Mouse (Mus musculus) forebrain, postnatal 0 days (tissue): Measurements from ENCODE around the gene Tcl1b5. TPM values are rescaled to one million over a fixed set of nuclear protein-coding genes. Genes with fewer than 3 reads are reported as not detected.
"Not testable (repeated sequence)": the region's sequence is repeated elsewhere in the genome, so short reads cannot be mapped to it uniquely, and the experiment has no call there.

ENCODE experiments used
- ATAC-seq: fragments of 200-750 bp; cut with Nextera tagmentation; 2 replicates; pipeline ENCODE4 v1.8.0; 2017; ENCODE audit warnings: mild to moderate bottlenecking, moderate library complexity
- DNase-seq: peaks from one replicate; pipeline ENCODE4 v3.0.0-alpha.2; 2015
- H3K27ac ChIP-seq: fragments of 300-500 bp; sonication (generic); 2 replicates; pipeline ENCODE4 v1.5.1; 2014; ENCODE audit warnings: low read depth, mild to moderate bottlenecking, antibody characterized with exemption, low read length, moderate library complexity, mixed read lengths
- H3K27me3 ChIP-seq: fragments of 300-500 bp; sonication (generic); 2 replicates; pipeline ENCODE4 v1.6.1; 2014; ENCODE audit warnings: mild to moderate bottlenecking, low read length, mixed read lengths; ENCODE audit not compliant: insufficient read depth
- H3K36me3 ChIP-seq: fragments of 300-500 bp; sonication (generic); 2 replicates; pipeline ENCODE4 v1.6.1; 2014; ENCODE audit warnings: mild to moderate bottlenecking, moderate library complexity; ENCODE audit not compliant: insufficient read depth
- H3K4me1 ChIP-seq: fragments of 300-500 bp; sonication (generic); 2 replicates; pipeline ENCODE4 v1.6.1; 2014; ENCODE audit warnings: antibody characterized with exemption; ENCODE audit not compliant: insufficient read depth
- H3K4me2 ChIP-seq: fragments of 300-500 bp; sonication (generic); 2 replicates; pipeline ENCODE4 v1.6.1; 2014; ENCODE audit warnings: low read depth, mild to moderate bottlenecking, moderate library complexity
- H3K4me3 ChIP-seq: fragments of 300-500 bp; sonication (generic); 2 replicates; pipeline ENCODE4 v1.5.1; 2014; ENCODE audit warnings: low read depth, low read length, mixed read lengths
- H3K9ac ChIP-seq: fragments of 300-500 bp; sonication (generic); 2 replicates; pipeline ENCODE4 v1.6.1; 2014; ENCODE audit warnings: mild to moderate bottlenecking
- H3K9me3 ChIP-seq: fragments of 300-500 bp; sonication (generic); 2 replicates; pipeline ENCODE4 v1.6.1; 2016; ENCODE audit warnings: low read length
- CTCF ChIP-seq: sonication (generic); IDR thresholded peaks from 2 replicates; pipeline ENCODE4 v1.5.1; 2016; ENCODE audit warnings: antibody characterized with exemption, control low read depth, low read depth
- WGBS: fragments of 180-500 bp; shearing (Covaris S2); extraction: QIAGEN DNeasy Blood & Tissue Kit; methylation state at CpG from one replicate; pipeline ENCODE4 v1.1.7; 2014; 5-methylcytosine and 5-hydroxymethylcytosine counted together
- polyA plus RNA-seq: library from polyadenylated mRNA; unstranded; fragments of >200 nt; fragmentation: Nextera tagmentation; extraction: Ambion mirVana; gene quantifications from 2 replicates; pipeline ENCODE4 v1.2.1, GENCODE M21; 2015
- total RNA-seq: library from RNA; depleted of rRNA; stranded (reverse); fragments of >200 nt; gene quantifications from 2 replicates; pipeline ENCODE4 v1.2.3, GENCODE M21; 2014

Gene Tcl1b5
- total and polyA plus RNA-seq, 2 experiments from 2014 or later = not detected

- no peak for DNase-seq
Observed at GRCm38 (mm10) chr12:105143096-105143495, 33.0 kb upstream of the Tcl1b5 start.

DNA sequence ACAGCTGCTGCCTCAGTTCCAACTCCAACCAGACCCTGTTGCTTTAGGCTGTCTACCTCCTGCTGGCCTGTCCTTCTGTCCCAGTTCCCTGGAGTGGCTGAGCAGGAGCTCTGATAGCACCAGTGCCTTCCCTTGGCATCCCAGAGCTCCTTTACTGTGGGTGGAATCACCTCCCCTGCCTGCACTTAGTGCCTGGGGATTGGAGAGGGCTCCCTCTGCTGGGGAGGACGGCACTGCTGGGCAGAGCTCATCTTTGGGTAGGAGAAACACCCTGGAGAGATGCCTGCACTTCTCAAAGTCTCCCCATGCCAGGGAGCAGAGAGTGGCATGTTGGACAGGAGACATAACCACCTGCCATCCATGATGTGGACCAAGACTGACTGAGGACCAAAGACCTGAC is 31.2 kb upstream of the Tcl1b5 start:
- not testable (repeated sequence) for ATAC-seq, DNase-seq, H3K4me1 ChIP-seq, H3K4me2 ChIP-seq, H3K36me3 ChIP-seq, H3K4me3 ChIP-seq, H3K9ac ChIP-seq, H3K27ac ChIP-seq, H3K27me3 ChIP-seq, H3K9me3 ChIP-seq
- 60% methylated on average over 1 of the region's 1 CpGs for WGBS

More at GRCm38 (mm10) chr12:105143096-105143495, 33.0 kb upstream of the Tcl1b5 start:
- no peak for TF ChIP-seq CTCF
- no peak overlapping the region for H3K27ac ChIP-seq
- no peak overlapping the region for H3K4me3 ChIP-seq
- no peaks in the 10 kb centered on the region for H3K4me1 ChIP-seq
- no peak overlapping the region for H3K4me2 ChIP-seq
- no peaks in the 10 kb centered on the region for H3K36me3 ChIP-seq
- ATAC-seq = no peak
- H3K9ac ChIP-seq = no peak overlapping the region
- no peaks in the 10 kb centered on the region for H3K9me3 ChIP-seq
- no peaks in the 10 kb centered on the region for H3K27me3 ChIP-seq
- 97% methylated on average over 3 of the region's 3 CpGs for WGBS

- no peak for TF ChIP-seq CTCF
- no peak within 1 kb of the TSS for H3K4me2 ChIP-seq
- no peak for DNase-seq
- H3K4me3 ChIP-seq = no peak within 1 kb of the TSS
- H3K27me3 ChIP-seq = no peaks in the 10 kb centered on the region
- H3K9me3 ChIP-seq = no peaks in the 10 kb centered on the region
- no peak within 1 kb of the TSS for H3K27ac ChIP-seq
- no peak for ATAC-seq
- H3K9ac ChIP-seq = no peak within 1 kb of the TSS
- no peaks in the 10 kb centered on the region for H3K4me1 ChIP-seq
- 83% methylated on average over 3 of the region's 3 CpGs for WGBS
- no peaks in the 10 kb centered on the region for H3K36me3 ChIP-seq
Observed at GRCm38 (mm10) chr12:105145714-105146113, 30.4 kb upstream of the Tcl1b5 start, which contains the start of gene Tcl1b2. Gene Tcl1b2 (plus strand): TSS chr12:105146014.

DNA sequence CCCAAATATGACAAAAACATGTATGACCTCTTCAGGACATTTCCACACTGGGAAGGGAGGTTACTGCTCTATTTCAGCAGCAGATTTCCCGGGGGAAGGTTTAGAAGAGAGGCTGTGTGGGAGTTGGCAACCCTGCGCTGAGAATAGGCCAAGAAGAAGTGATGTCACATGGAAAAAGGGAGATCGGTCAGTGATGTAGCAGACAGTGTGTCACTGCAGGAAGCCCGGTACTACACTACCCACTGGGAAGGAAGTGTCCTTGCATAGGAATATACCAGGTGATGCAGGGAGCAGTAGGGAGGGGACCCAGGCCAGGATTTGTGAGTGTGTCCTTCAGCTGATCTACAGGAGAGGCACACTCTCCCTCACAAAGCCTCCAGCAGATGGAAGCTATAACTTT is 20.9 kb upstream of the Tcl1b5 start:
- not testable (repeated sequence) for H3K9me3 ChIP-seq, H3K36me3 ChIP-seq, DNase-seq, H3K4me1 ChIP-seq, H3K27me3 ChIP-seq, ATAC-seq, H3K4me3 ChIP-seq, H3K27ac ChIP-seq, H3K4me2 ChIP-seq, H3K9ac ChIP-seq
- 77% methylated on average over 4 of the region's 4 CpGs for WGBS

GRCm38 (mm10) chr12:105158842-105159241 is 17.3 kb upstream of the Tcl1b5 start:
- ATAC-seq = no peak
- no peaks in the 10 kb centered on the region for H3K9me3 ChIP-seq
- 87% methylated on average over 6 of the region's 6 CpGs for WGBS

DNA sequence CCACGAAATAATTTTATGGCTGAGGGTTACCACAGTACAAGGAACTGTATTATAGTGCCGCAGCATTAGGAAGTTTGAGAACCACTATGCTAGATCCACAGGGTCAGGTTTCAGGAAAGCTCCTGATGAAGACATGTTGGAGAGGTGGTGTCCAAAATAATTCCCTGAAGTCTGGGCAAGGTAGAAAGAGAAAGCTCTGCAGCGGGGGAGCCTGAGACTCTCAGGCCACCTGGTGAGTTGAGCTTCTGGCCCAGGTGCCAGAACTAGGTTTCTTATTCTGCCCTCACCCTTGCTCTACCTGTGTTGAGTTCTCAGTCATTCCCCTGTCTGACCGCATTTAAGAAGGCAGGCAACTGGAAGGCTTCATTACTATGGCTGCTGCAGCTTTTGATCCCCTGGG is 16.8 kb upstream of the Tcl1b5 start, which contains the start of gene Tcl1b1:
Gene Tcl1b1, plus strand, starts transcription at position 301 of the 400 bp plus-strand sequence.
- DNase-seq (no peak), ATAC-seq (no peak)
- TF ChIP-seq CTCF = no peak
- Histone ChIP-seq H3K9me3 (no peaks in the 10 kb centered on the region), H3K9ac (no peak within 1 kb of the TSS), H3K27me3 (no peaks in the 10 kb centered on the region), H3K27ac (no peak within 1 kb of the TSS), H3K4me2 (no peak within 1 kb of the TSS), H3K4me1 (no peaks in the 10 kb centered on the region), H3K36me3 (no peaks in the 10 kb centered on the region), H3K4me3 (no peak within 1 kb of the TSS)
- 75% methylated on average over 4 of the region's 4 CpGs for WGBS

More at GRCm38 (mm10) chr12:105158842-105159241, 17.3 kb upstream of the Tcl1b5 start:
- Histone ChIP-seq H3K9ac (no peak overlapping the region), H3K27ac (no peak overlapping the region), H3K36me3 (no peaks in the 10 kb centered on the region), H3K27me3 (no peaks in the 10 kb centered on the region), H3K4me2 (no peak overlapping the region), H3K4me3 (no peak overlapping the region), H3K4me1 (no peaks in the 10 kb centered on the region)
- no peak for DNase-seq
- TF ChIP-seq CTCF = no peak

- H3K27me3 ChIP-seq = no peaks in the 10 kb centered on the region
- no peaks in the 10 kb centered on the region for H3K36me3 ChIP-seq
- H3K4me3 ChIP-seq = no peak overlapping the region
- H3K4me2 ChIP-seq = no peak overlapping the region
- TF ChIP-seq CTCF = no peak
- DNase-seq (no peak), ATAC-seq (no peak)
- H3K9me3 ChIP-seq = no peaks in the 10 kb centered on the region
- no peak overlapping the region for H3K9ac ChIP-seq
- no peak overlapping the region for H3K27ac ChIP-seq
- WGBS = 78% methylated on average over 3 of the region's 3 CpGs
- no peaks in the 10 kb centered on the region for H3K4me1 ChIP-seq
Observed at GRCm38 (mm10) chr12:105166734-105167133, 9.4 kb upstream of the Tcl1b5 start.

- Histone ChIP-seq H3K9me3 (no peaks in the 10 kb centered on the region), H3K27ac (no peak overlapping the region), H3K9ac (no peak overlapping the region), H3K4me1 (no peaks in the 10 kb centered on the region), H3K27me3 (no peaks in the 10 kb centered on the region), H3K4me2 (no peak overlapping the region), H3K36me3 (no peaks in the 10 kb centered on the region), H3K4me3 (no peak overlapping the region)
- TF ChIP-seq CTCF = no peak
- DNase-seq = no peak
- 89% methylated on average over 2 of the region's 2 CpGs for WGBS
- ATAC-seq = no peak
Observed at GRCm38 (mm10) chr12:105173366-105173765, 2.8 kb upstream of the Tcl1b5 start.
